Mouse (Mus musculus) left cerebral cortex, postnatal 4 days (tissue): ENCODE results near the gene Prkd3. TPM values are rescaled to one million over a fixed set of nuclear protein-coding genes. Genes with fewer than 3 reads are reported as not detected.

Source experiments
- DNase-seq: peaks from one replicate; pipeline ENCODE4 v3.0.0-alpha.2; 2022
- intact Hi-C: fragments of 180-260 bp; cut with DNase I; formaldehyde crosslinking; loops from one replicate; pipeline ENCODE4 v1.15.1; 2025
- total RNA-seq, 2 experiments: library from RNA; stranded (reverse); gene quantifications; 2 replicates each; pipeline ENCODE4 v1.2.3; 2021

Prkd3 gene
- total RNA-seq: 10 to 100 TPM; 18.4 to 20.1 TPM

GRCm38 (mm10) chr17:79020208-79020983, at the start of gene Prkd3:
TSS of gene Prkd3 (minus strand) at chr17:79020816.
- DNase-seq: peak; percentile 74
- intact Hi-C loops: no loop called here

- no peak for DNase-seq
- intact Hi-C loops: no loop called here
These were observed 49.3 kb upstream of the Prkd3 start for GRCm38 (mm10) chr17:79069766-79070480.

GRCm38 (mm10) chr17:79069019-79069418, 48.4 kb upstream of the Prkd3 start:
- DNase-seq: no peak
- intact Hi-C loops: no loop called here

- DNase-seq: no peak
- intact Hi-C loops: no loop called here
These were observed 48.0 kb upstream of the Prkd3 start for GRCm38 (mm10) chr17:79068581-79068980.

- intact Hi-C loops: no loop called here
- DNase-seq: no peak
These were observed 43.6 kb upstream of the Prkd3 start for GRCm38 (mm10) chr17:79064250-79064649.

- no peak for DNase-seq
- intact Hi-C loops: no loop called here
These were observed 39.6 kb upstream of the Prkd3 start for GRCm38 (mm10) chr17:79060221-79060620.

- DNase-seq: peak; percentile 82
- intact Hi-C loops: no loop called here
These were observed 37.7 kb upstream of the Prkd3 start for GRCm38 (mm10) chr17:79058271-79058670.

GRCm38 (mm10) chr17:79052088-79052812, 31.6 kb upstream of the Prkd3 start:
- intact Hi-C loops: no loop called here
- peak; percentile 66 for DNase-seq

GRCm38 (mm10) chr17:79051606-79052005, 31.0 kb upstream of the Prkd3 start, which contains the start of gene Qpct:
TSS of gene Qpct (plus strand) at chr17:79051906.
- no peak for DNase-seq
- intact Hi-C loops: no loop called here

GRCm38 (mm10) chr17:79043705-79044104, 23.1 kb upstream of the Prkd3 start:
- no peak for DNase-seq
- intact Hi-C loops: no loop called here

- intact Hi-C loops: no loop called here
- DNase-seq: no peak
These were observed 19.0 kb upstream of the Prkd3 start for GRCm38 (mm10) chr17:79039660-79040059.

GRCm38 (mm10) chr17:79032782-79033181, 12.2 kb upstream of the Prkd3 start:
- intact Hi-C loops: no loop called here
- DNase-seq: no peak

- intact Hi-C loops: no loop called here
These were observed 11.0 kb upstream of the Prkd3 start for GRCm38 (mm10) chr17:79031569-79031968.

GRCm38 (mm10) chr17:79029226-79029625, 8.6 kb upstream of the Prkd3 start:
- DNase-seq: no peak
- intact Hi-C loops: no loop called here

More at GRCm38 (mm10) chr17:79031569-79031968, 11.0 kb upstream of the Prkd3 start:
- no peak for DNase-seq

GRCm38 (mm10) chr17:79024544-79024943, 3.9 kb upstream of the Prkd3 start:
- intact Hi-C loops: no loop called here
- DNase-seq: no peak

GRCm38 (mm10) chr17:79022746-79023145, 2.1 kb upstream of the Prkd3 start:
- no peak for DNase-seq
- intact Hi-C loops: no loop called here

- no peak for DNase-seq
These were observed 344 bp upstream of the Prkd3 start for GRCm38 (mm10) chr17:79020984-79021335.

GRCm38 (mm10) chr17:79019726-79020207, 849 bp downstream of the Prkd3 start:
- intact Hi-C loops: no loop called here
- DNase-seq: no peak

More at GRCm38 (mm10) chr17:79020984-79021335, 344 bp upstream of the Prkd3 start:
- intact Hi-C loops: no loop called here

- intact Hi-C loops: no loop called here
- no peak for DNase-seq
These were observed 2.2 kb downstream of the Prkd3 start for GRCm38 (mm10) chr17:79018422-79018821.

GRCm38 (mm10) chr17:79015831-79016230, 4.8 kb downstream of the Prkd3 start:
- DNase-seq: no peak
- intact Hi-C loops: no loop called here
